Mouse (Mus musculus): ENCODE measurements around the gene Mia2. TPM values are rescaled to one million over a fixed set of nuclear protein-coding genes. Genes with fewer than 3 reads are reported as not detected.
"Not testable (repeated sequence)": the region's sequence is repeated elsewhere in the genome, so short reads cannot be mapped to it uniquely, and the experiment has no call there.

Gene Mia2
- total RNA-seq (2021): 10 to 100 TPM; 86.1 to 96.0 TPM

DNA sequence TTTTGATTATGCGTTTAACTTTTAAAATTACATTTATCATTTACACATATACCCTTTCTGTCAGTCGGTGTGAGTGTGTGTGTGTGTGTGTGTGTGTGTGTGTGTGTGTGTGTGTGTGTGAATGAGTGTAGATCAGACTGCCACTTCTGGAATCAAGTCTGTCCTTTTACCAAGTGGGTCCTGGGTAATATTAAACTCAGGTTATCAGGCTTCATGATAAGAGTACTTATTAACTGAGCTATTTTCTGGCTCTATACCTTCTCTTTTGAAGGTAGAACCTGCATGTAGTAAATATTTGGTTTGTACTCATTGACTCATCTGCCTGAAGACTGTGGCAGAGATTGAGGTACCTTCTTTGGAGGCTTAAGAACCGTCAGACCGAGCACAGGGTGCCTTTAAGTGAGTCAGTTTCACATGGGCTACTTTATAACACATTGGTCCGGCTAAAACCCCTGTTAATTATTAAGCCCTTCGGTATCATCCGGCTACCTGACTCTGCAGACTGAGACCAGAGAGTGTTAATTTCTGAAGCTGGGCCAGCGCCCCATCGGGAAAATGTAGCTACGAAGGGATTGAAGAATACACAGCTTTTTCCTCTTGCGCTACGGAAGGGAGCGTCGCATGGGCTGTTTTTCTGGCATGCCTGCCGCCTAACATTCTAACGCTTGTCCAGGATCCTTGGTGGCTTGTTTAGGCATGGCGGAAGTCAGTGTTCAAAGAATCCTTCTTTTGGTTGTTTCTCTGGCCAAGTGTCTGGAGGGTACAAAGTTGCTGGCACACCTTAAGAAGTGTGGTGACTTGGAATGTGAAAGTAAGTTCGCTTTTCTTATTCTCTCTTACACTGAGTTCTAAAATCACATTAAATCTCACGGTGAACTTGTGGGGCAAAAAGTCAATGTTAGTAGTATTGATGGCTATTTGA, at the start of gene Mia2:
Gene Mia2, plus strand, starts transcription at position 696 of the 922 bp plus-strand sequence.
- DNase-seq (ENCODE audit: low spot score): no peak
- intact Hi-C loops (cut with DNase I): no loop called here

DNA sequence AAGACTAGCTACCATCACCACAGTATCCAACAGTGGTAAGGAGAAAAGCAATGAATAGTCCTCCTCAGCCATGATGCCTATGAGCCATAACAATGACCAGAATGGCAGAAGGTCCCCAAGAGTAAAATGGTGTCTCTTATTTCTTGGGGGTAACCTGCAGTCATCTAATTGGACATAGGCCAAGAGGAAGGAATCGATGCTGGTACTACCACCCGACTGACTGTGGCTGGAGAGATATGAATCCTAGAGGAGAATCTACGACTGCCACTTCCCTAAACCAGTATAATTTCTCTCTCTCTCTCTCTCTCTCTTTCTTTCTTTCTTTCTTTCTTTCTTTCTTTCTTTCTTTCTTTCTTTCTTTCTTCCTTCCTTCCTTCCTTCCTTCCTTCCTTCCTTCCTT, 43.1 kb upstream of the Mia2 start:
- DNase-seq (ENCODE audit: low spot score): no peak
- intact Hi-C loops (cut with DNase I): no loop called here

DNA sequence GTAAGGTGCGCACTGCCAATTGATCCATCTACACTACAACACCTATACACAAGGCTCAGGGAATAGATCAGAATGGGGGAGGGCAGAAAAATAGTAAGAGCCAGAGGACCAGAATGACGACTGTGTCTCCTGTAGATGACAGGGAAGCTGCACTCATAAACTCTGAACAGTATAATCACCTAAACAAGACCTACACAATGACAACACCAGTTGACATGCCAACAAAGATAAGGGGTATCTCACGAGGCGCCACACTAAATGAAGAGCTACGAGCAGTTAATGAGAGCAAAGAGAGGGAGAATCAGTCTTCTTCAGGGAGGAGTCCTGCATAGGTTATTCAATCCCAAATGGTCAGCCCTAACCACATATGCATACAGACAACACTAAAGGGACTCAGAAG, 42.4 kb upstream of the Mia2 start:
- DNase-seq (ENCODE audit: low spot score): no peak

DNA sequence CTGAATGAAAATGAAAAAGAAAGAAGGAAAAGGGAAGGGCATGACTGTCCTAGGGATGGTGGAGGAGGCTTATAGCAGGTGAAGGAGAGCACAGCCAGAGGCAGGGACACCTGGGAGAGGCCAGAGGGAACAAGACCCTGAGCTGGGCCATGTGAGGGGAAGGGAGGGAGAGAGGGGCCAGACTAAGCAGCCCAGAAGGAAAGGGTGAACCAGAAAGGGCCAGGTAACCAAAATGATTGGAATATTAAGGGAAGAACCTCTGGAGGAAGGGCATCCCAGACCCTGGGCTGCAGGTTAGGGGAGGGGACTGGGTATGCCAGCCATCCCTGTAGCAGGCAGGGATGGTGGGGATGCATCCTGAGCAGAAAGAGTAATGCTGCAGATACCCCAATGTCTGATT, 41.6 kb upstream of the Mia2 start:
- intact Hi-C loops (cut with DNase I): no loop called here
- no peak for DNase-seq (ENCODE audit: low spot score)

More for the DNA sequence above, 42.4 kb upstream of the Mia2 start:
- intact Hi-C loops (cut with DNase I): no loop called here

DNA sequence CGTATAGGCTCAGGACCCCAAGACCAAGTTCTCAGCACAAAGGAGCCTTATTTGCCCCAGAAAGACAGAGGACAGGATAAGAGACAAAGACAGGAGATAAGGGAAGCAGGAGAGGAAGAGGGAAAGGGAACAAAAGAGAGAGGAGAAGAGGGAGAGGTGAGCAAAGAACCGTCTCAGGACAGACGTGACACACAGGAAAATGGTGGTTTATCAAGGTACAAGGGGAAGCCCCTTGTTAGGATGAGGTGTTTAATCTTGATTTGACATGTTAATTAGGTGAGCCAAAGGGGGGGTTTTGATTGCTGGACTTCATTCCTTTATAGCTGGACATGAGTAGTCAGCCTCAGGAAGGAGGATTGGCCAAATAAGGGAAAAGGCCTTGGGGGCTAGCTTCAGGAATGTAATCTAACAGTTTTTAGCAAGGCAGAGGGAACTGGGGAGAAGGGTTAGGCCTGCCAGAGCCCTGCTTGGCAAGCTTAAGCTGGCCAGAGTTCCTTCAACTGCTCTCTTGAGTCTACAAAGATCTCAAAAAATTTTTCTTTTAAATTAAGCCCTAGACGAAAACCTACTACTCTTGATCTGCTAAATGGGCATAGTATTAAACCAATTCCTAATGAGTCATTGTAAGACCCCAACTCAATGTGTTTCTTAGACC, 40.3 kb upstream of the Mia2 start:
- intact Hi-C loops (cut with DNase I): no loop called here
- DNase-seq (ENCODE audit: low spot score): no peak

DNA sequence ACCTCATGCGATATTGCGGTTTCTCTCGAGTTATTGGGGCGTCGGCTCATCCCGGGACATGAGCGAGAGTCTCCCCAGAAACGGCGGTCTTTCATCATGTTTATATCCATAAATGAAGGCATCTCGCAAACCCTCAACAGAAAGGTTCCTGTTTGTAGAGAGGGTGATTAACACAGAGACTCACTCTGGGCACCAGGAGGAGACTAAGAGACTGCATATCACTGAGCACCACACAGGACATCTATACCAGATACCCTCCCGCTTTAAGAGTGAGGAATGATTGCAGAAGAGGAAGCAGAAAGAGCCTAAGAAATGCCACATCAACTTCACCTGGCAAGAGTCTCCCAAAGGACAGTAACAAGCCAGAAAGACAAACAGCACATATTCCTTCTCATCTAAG, 39.4 kb upstream of the Mia2 start:
- intact Hi-C loops (cut with DNase I): loop anchor here (2.0 kb wide), 1 partner anchor 41 kb away; no protein-coding TSS in a partner anchor
- DNase-seq (ENCODE audit: low spot score): no peak

DNA sequence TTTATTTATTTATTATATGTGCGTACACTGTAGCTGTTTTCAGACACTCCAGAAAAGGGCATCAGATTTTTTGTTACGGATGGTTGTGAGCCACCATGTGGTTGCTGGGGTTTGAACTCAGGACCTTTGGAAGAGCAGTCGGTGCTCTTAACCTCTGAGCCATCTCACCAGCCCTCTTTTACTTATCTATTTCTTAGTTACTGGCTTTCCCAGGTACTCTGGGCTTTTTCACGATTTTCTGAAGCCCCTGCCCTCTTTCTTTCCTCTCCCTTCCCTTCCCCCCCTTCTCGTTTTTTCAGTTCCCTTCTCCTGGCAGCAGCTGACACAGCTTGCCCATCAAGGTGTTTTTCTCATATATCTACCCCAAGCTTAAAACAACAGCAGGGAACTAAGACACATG, 37.4 kb upstream of the Mia2 start:
- DNase-seq (ENCODE audit: low spot score); intact Hi-C loops (cut with DNase I): not testable (repeated sequence)

DNA sequence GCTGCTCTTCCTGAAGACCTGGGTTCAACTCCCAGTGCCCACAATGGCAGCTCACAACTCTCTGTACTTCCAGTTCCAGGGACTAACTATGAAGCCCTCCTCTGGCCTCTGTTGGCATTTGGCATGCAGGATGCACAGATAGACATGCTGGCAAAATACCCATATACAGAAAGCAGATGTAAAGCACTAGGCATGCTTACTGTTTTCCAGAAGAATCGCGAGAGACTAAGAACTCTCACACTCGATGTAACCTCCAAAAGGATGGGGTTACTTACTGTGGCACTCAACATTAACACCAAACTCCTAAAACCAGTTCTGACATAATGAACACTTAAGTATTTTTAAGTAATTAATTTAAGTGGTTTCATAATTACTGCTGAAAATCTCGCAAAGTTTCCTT, 35.3 kb upstream of the Mia2 start:
- intact Hi-C loops (cut with DNase I): loop anchor here (2.0 kb wide), 1 partner anchor 70 kb away; no protein-coding TSS in a partner anchor
- DNase-seq (ENCODE audit: low spot score): no peak

DNA sequence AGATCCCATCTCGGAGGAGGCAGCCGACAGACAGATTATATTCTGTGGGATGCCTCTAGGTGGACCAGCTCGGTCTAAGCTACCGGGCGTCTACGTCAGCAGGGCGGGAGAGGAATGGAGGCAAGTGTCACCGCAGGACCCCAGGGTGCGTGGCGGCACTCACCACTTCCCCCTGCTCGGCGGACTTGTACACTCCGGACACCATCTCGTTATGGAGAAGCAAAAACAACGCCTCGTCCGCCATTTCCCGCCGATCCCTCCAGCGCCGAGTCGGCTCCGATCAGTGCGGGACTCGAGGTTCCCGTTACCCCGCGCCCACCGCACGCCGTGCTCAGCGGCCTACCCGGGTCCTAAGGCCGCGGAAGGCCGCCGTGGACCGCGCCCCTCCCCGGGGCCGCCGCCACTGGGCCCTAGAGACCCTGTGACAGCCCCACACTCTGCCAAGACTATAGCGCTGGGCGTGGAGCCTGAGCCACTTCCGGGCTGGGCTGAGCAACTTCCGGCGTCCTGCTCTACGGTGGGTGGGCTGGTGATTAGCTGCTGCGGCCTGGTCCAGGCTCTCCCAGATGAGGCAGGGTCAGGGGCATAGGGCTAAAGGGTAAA, 34.5 kb upstream of the Mia2 start, which contains the start of gene Trappc6b:
Gene Trappc6b, minus strand, starts transcription at position 480 of the 603 bp plus-strand sequence.
- DNase-seq (ENCODE audit: low spot score): peak; percentile 75
- intact Hi-C loops (cut with DNase I): loop anchor here (2.0 kb wide), 1 partner anchor 70 kb away; no protein-coding TSS in a partner anchor

DNA sequence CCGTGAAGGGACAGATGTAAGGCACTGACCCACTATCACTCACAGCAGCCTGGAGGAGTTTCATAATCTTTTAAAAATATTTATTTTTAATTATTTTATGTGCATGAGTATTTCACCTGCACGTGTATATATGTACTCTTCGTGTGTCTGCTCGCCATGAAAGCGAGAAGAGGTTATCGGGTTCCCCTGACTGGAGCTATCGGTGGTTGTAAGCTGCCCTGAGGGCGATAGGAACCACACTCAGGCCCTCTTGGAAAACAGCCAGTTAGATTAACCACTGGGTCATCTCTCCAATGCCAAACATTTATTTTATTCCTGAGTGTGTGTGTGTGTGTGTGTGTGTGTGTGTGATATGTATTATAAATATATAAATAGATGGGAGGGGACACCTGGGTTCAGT, 30.8 kb upstream of the Mia2 start:
- intact Hi-C loops (cut with DNase I): loop anchor here (5.0 kb wide), 1 partner anchor 152 kb away; the partner anchor contains the start of gene Fbxo33

DNA sequence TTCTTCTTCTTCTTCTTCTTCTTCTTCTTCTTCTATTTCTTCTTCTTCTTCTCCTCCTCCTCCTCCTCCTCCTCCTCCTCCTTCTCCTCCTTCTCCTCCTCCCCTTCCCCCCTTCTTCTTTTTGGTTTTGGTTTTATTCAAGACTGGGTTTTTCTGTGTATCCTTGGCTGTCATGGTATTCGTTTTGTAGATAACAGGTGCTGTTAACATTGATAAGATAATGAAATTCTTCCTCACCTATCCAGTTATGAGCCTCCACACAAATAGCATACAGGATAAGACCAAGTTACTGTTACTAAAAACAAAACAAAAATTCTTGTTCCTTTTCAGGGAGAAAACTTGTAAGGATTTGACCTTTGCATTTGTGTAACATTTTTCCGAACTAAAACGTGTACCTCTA, 29.8 kb upstream of the Mia2 start:
- intact Hi-C loops (cut with DNase I): loop anchor here (2.0 to 5.0 kb wide), 2 partner anchors 63 to 152 kb away; partner anchors contain the start of gene Fbxo33
- DNase-seq (ENCODE audit: low spot score): no peak

More for the DNA sequence above, 30.8 kb upstream of the Mia2 start:
- no peak for DNase-seq (ENCODE audit: low spot score)

DNA sequence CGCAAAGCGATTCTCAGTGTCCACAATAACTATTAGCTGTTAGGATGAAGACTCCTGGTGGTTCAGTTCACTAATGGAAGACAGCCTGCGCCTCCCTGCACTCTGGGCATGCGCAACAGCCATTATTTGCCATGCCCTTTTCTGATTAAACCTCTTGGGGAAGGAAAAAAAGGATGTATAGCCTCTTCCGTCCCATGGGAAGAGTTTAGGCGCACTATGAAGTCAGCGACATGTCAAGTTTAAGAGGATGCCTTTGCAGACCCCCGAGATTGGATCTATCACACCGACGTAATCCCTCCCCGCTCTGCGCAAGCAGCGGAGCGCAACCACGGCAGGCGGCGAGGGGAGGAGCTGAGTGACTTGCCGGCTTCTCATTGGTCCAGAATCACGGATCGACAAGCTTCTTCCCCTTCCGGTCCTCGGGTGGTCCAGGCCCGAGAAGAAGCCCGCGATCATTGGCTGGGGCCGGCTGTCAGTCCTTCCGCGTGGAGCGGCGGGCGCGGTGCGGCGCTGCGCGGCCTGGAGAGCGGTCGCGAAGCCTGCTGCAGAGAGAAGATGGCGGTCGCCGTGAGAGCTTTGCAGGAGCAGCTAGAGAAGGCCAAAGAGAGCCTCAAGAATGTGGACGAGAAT, 29.0 kb upstream of the Mia2 start, which contains the start of gene Pnn:
Gene Pnn, plus strand, starts transcription at position 437 of the 630 bp plus-strand sequence.
- intact Hi-C loops (cut with DNase I): loop anchor here (2.0 to 5.0 kb wide), 2 partner anchors 62 to 151 kb away; partner anchors contain the start of gene Fbxo33
- DNase-seq (ENCODE audit: low spot score): peak; percentile 97

DNA sequence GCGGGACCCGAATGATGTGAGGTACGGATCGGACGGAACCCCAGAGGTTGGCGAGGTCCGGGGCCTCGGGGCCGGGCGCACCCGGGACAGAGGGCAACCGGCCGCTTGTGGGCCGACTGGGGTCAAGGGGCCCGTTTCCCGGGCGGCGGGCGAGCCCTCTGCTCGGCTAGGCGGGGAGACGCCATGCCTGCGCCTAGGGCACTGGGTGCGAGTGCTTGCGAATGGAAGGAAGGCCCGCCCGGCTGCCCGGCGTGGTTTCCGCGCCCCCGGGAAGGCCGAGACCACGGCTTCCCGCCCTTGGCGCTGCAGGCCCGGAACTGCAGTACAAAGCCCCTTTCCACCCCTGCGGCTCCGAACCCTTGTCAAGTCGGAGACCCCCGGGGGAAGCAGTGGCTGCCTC, 28.5 kb upstream of the Mia2 start:
- intact Hi-C loops (cut with DNase I): loop anchor here (2.0 to 5.0 kb wide), 2 partner anchors 62 to 150 kb away; partner anchors contain the start of gene Fbxo33
- DNase-seq (ENCODE audit: low spot score): no peak

DNA sequence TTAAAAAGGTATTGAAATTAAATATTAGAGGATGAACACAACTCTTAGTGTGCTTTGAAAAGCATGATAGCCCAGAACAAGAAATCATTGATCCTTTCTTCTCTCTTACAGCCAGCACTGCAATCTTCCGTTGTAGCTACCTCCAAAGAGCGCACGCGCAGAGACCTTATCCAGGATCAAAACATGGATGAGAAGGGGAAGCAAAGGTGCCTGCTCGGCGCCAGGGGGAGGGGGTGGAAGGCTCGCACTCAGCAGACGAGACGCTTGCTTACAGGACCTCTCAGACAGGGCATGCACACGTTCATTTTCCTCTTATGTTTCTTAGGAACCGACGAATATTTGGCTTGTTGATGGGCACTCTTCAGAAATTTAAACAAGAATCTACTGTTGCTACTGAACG, 26.8 kb upstream of the Mia2 start:
- intact Hi-C loops (cut with DNase I): loop anchor here (5.0 kb wide), 1 partner anchor 149 kb away; the partner anchor contains the start of gene Fbxo33
- DNase-seq (ENCODE audit: low spot score): no peak

DNA sequence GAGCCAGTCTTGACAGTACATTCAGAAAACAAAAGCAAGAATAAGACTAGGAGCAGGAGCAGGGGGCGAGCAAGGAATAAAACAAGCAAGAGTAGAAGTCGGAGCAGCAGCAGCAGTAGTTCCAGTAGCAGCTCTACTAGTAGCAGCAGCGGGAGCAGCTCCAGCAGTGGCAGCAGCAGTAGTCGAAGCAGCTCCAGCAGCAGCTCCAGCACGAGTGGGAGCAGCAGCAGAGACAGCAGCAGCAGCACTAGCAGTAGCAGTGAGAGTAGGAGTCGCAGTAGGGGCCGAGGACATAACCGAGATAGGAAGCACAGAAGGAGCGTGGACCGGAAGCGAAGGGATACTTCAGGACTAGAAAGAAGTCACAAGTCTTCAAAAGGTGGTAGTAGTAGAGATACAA, 23.3 kb upstream of the Mia2 start:
- DNase-seq (ENCODE audit: low spot score): no peak
- intact Hi-C loops (cut with DNase I): no loop called here

DNA sequence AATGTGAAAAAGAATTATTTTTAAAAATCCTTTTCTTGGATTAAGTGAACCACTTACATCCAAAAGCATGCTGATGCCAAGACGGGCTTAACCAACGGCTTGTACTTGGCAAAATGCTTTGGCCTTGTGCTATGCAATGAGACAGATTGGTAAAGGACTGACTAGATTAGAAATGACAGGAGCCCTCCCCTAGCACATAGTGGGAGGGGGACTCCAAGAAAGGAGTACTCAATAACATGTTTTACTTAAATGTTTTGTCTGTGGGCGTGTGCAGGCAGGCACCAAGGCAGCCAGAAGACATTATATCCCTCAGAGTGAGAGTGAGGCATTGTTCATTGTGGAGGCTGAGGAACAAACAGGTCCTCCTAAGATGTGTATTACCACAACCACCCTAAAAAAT, 21.5 kb upstream of the Mia2 start:
- intact Hi-C loops (cut with DNase I): no loop called here
- DNase-seq (ENCODE audit: low spot score): no peak

DNA sequence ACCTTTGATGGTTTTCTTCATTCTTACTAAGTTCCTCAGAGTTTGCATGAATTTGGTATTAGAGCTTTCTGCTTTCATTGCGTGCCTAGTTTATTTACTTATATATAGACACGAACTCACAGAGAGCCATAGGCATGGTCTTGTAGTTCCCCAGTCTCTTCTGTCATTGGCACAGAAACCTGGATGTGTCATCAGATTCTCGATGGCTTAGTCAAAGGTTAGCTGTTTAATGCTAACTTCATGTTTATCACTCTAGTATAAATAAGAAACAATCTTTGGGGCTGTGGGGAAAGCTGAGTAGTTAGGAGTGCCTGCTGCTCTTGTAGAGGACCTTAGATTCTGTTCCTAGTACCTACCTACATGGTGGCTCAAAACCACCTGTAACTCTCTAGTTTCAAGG, 18.6 kb upstream of the Mia2 start:
- intact Hi-C loops (cut with DNase I): no loop called here
- no peak for DNase-seq (ENCODE audit: low spot score)

DNA sequence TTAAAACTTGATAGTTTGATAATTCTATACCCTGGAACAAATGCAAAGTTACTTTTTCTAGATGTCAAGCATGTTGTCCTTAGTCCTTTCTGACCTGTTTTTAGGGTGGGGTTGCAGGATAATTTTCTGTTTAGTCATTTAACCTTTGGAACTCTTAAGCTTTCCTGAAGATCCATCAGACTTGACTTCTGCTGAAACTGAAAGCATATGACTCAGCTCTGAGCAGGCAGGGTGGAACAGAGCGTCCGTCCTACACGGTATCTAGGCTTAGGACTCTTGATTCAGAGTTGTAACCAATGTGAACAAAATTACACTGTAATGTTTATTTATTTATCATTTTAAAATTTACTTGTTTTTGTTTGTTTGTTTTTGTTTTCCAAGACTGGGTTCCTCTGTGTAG, 17.7 kb upstream of the Mia2 start:
- DNase-seq (ENCODE audit: low spot score): no peak
- intact Hi-C loops (cut with DNase I): no loop called here

DNA sequence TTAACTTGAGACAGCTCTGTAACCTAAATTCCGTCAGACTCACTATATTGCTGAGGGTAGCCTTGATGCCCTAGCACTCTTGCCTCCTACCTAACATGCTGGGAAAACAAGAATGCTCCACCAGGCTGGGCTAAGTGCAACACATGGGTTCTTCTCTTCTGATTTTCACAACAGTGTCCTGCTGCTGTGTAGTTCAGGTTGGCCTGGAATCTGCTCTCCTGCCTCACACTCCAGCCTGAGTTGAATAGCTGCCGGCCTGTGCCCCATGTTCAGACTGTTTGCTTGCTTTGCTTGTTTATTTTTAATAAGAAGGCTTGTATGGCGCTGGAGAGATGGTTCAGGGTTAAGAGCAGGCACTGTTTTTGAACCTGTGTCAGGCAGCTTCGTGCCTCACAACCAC, 15.1 kb upstream of the Mia2 start:
- intact Hi-C loops (cut with DNase I): no loop called here
- DNase-seq (ENCODE audit: low spot score): no peak

DNA sequence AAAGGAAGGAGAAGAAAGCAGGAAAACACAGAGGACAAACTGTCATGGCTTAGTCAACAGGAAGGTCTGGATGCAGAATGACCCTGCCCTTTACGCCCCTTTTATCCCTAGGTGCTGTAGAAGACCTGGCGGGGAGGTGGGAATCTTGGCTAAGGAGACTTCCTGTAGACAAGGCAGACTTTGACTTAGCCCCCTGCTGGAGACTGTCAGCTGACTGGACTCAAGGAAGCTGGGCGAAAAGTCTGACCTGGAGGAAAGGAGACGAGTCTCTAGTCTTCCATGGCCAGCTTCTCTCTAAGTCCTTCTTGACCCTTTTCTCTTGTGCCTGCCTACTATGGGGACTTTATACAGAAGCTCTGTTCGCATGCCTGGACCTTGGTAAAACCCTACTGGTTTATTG, 11.2 kb upstream of the Mia2 start:
- intact Hi-C loops (cut with DNase I): no loop called here

More for the DNA sequence above, 11.2 kb upstream of the Mia2 start:
- no peak for DNase-seq (ENCODE audit: low spot score)
